Mouse (Mus musculus) midbrain, embryonic 15.5 days (tissue): Measurements from ENCODE around the gene Nupr1. TPM values are rescaled to one million over a fixed set of nuclear protein-coding genes. Genes with fewer than 3 reads are reported as not detected.
"Not testable (repeated sequence)": the region's sequence is repeated elsewhere in the genome, so short reads cannot be mapped to it uniquely, and the experiment has no call there.

Experiments used
- ATAC-seq: fragments of 200-750 bp; cut with Nextera tagmentation; replicated peaks from 2 replicates; pipeline ENCODE4 v1.8.0; 2017; ENCODE audit warnings: moderate TSS enrichment
- H3K27ac ChIP-seq: fragments of 300-500 bp; sonication (generic); 2 replicates; pipeline ENCODE4 v1.5.1; 2015; ENCODE audit warnings: mild to moderate bottlenecking, inconsistent platforms
- H3K27me3 ChIP-seq: fragments of 300-500 bp; sonication (generic); replicated peaks from 2 replicates; pipeline ENCODE4 v1.6.1; 2015; ENCODE audit warnings: inconsistent platforms
- H3K36me3 ChIP-seq: fragments of 300-500 bp; sonication (generic); replicated peaks from 2 replicates; pipeline ENCODE4 v1.6.1; 2015; ENCODE audit warnings: inconsistent platforms
- H3K4me1 ChIP-seq: fragments of 300-500 bp; sonication (generic); 2 replicates; pipeline ENCODE4 v1.6.1; 2015; ENCODE audit warnings: inconsistent platforms
- H3K4me2 ChIP-seq: fragments of 300-500 bp; sonication (generic); 2 replicates; pipeline ENCODE4 v1.6.1; 2015; ENCODE audit warnings: inconsistent platforms, mild to moderate bottlenecking, moderate library complexity
- H3K4me3 ChIP-seq: fragments of 300-500 bp; sonication (generic); 2 replicates; pipeline ENCODE4 v1.5.1; 2015; ENCODE audit warnings: mild to moderate bottlenecking, inconsistent platforms
- H3K9ac ChIP-seq: fragments of 300-500 bp; sonication (generic); 2 replicates; pipeline ENCODE4 v1.6.1; 2015; ENCODE audit warnings: mild to moderate bottlenecking, inconsistent platforms
- H3K9me3 ChIP-seq: fragments of 300-500 bp; sonication (generic); 2 replicates; pipeline ENCODE4 v1.6.1; 2016; ENCODE audit warnings: inconsistent platforms
- WGBS: fragments of 180-500 bp; shearing (Covaris S2); methylation state at CpG from one replicate; pipeline ENCODE4 v1.1.7; 2015; ENCODE audit warnings: mixed read lengths; 5-methylcytosine and 5-hydroxymethylcytosine counted together
- polyA plus RNA-seq: library from polyadenylated mRNA; unstranded; fragments of >200 nt; fragmentation: Nextera tagmentation; extraction: Ambion mirVana; gene quantifications from 2 replicates; pipeline ENCODE4 v1.2.1, GENCODE M21; 2015

Nupr1 gene
- polyA plus RNA-seq, 1 experiment from 2014 or later = 11.5 TPM

- H3K36me3 ChIP-seq = peaks cover 7% of the 10 kb centered on the region
- no peak overlapping the region for H3K9ac ChIP-seq
- WGBS = 87% methylated on average over 3 of the region's 3 CpGs
- H3K9me3 ChIP-seq = no peaks in the 10 kb centered on the region
- H3K4me1 ChIP-seq = no peaks in the 10 kb centered on the region
- no peak overlapping the region for H3K4me3 ChIP-seq
- no peak for ATAC-seq
- H3K27ac ChIP-seq = no peak overlapping the region
- no peaks in the 10 kb centered on the region for H3K27me3 ChIP-seq
- H3K4me2 ChIP-seq = no peak overlapping the region
Measured at GRCm38 (mm10) chr7:126659771-126660170, 29.1 kb upstream of the Nupr1 start.

GRCm38 (mm10) chr7:126657522-126657921 lies 26.9 kb upstream of the Nupr1 start:
- no peaks in the 10 kb centered on the region for H3K36me3 ChIP-seq
- no peak overlapping the region for H3K27ac ChIP-seq
- WGBS = 93% methylated on average over 1 of the region's 1 CpGs
- no peak overlapping the region for H3K9ac ChIP-seq
- H3K27me3 ChIP-seq = no peaks in the 10 kb centered on the region
- ATAC-seq = no peak
- H3K4me1 ChIP-seq = no peaks in the 10 kb centered on the region
- H3K9me3 ChIP-seq = no peaks in the 10 kb centered on the region
- no peak overlapping the region for H3K4me2 ChIP-seq
- no peak overlapping the region for H3K4me3 ChIP-seq

GRCm38 (mm10) chr7:126655695-126656094 lies 25.0 kb upstream of the Nupr1 start:
- peaks cover 2% of the 10 kb centered on the region; the same call in 1 of the 2 replicates for H3K4me1 ChIP-seq
- no peak for ATAC-seq
- no peak overlapping the region for H3K27ac ChIP-seq
- no peak overlapping the region for H3K4me2 ChIP-seq
- WGBS = 91% methylated on average over 3 of the region's 3 CpGs
- H3K4me3 ChIP-seq = no peak overlapping the region
- no peaks in the 10 kb centered on the region for H3K27me3 ChIP-seq
- no peak overlapping the region for H3K9ac ChIP-seq
- H3K9me3 ChIP-seq = no peaks in the 10 kb centered on the region
- H3K36me3 ChIP-seq = no peaks in the 10 kb centered on the region

GRCm38 (mm10) chr7:126653991-126654390 lies 23.3 kb upstream of the Nupr1 start:
- no peaks in the 10 kb centered on the region for H3K36me3 ChIP-seq
- ATAC-seq = no peak
- 93% methylated on average over 2 of the region's 2 CpGs for WGBS

GRCm38 (mm10) chr7:126650852-126651251 lies 20.2 kb upstream of the Nupr1 start:
- Histone ChIP-seq H3K36me3 (no peaks in the 10 kb centered on the region), H3K27me3 (no peaks in the 10 kb centered on the region), H3K27ac (no peak overlapping the region), H3K9me3 (no peaks in the 10 kb centered on the region), H3K4me1 (peaks cover 15% of the 10 kb centered on the region), H3K4me2 (no peak overlapping the region), H3K4me3 (no peak overlapping the region), H3K9ac (no peak overlapping the region)
- WGBS = 81% methylated on average over 2 of the region's 2 CpGs
- ATAC-seq = no peak

More at GRCm38 (mm10) chr7:126653991-126654390, 23.3 kb upstream of the Nupr1 start:
- H3K27ac ChIP-seq = no peak overlapping the region
- no peak overlapping the region for H3K4me2 ChIP-seq
- no peaks in the 10 kb centered on the region for H3K27me3 ChIP-seq
- H3K9ac ChIP-seq = no peak overlapping the region
- H3K4me3 ChIP-seq = no peak overlapping the region
- H3K4me1 ChIP-seq = peaks cover 9% of the 10 kb centered on the region; the same call in 1 of the 2 replicates
- H3K9me3 ChIP-seq = no peaks in the 10 kb centered on the region

- H3K9me3 ChIP-seq = no peaks in the 10 kb centered on the region
- peak within 1 kb of the TSS; percentile 71 for H3K9ac ChIP-seq
- H3K27ac ChIP-seq = peak within 1 kb of the TSS; percentile 95
- H3K27me3 ChIP-seq = no peaks in the 10 kb centered on the region
- peak within 1 kb of the TSS; percentile 58 for H3K4me2 ChIP-seq
- WGBS = 1% methylated on average over 57 of the region's 57 CpGs
- peak within 1 kb of the TSS; percentile 64 for H3K4me3 ChIP-seq
- H3K4me1 ChIP-seq = peaks cover 15% of the 10 kb centered on the region
- ATAC-seq = peak; percentile 98
- no peaks in the 10 kb centered on the region for H3K36me3 ChIP-seq
Measured at GRCm38 (mm10) chr7:126649231-126650051, 18.8 kb upstream of the Nupr1 start, which contains the start of gene Sgf29. TSS of gene Sgf29 (plus strand) at chr7:126649309.

GRCm38 (mm10) chr7:126648486-126648885 lies 17.8 kb upstream of the Nupr1 start:
- H3K9me3 ChIP-seq = no peaks in the 10 kb centered on the region
- ATAC-seq = no peak
- no peaks in the 10 kb centered on the region for H3K36me3 ChIP-seq
- H3K27ac ChIP-seq = peak overlapping the region; percentile 95
- H3K4me3 ChIP-seq = peak overlapping the region; percentile 64
- H3K4me1 ChIP-seq = peaks cover 15% of the 10 kb centered on the region
- H3K27me3 ChIP-seq = no peaks in the 10 kb centered on the region
- peak overlapping the region; percentile 58 for H3K4me2 ChIP-seq
- 80% methylated on average over 4 of the region's 4 CpGs for WGBS
- H3K9ac ChIP-seq = no peak overlapping the region

GRCm38 (mm10) chr7:126645708-126646107 lies 15.0 kb upstream of the Nupr1 start:
- H3K4me2 ChIP-seq = no peak overlapping the region
- ATAC-seq = no peak
- WGBS = 68% methylated on average over 5 of the region's 5 CpGs
- peaks cover 13% of the 10 kb centered on the region; the same call in 1 of the 2 replicates for H3K4me1 ChIP-seq
- no peak overlapping the region for H3K27ac ChIP-seq
- no peaks in the 10 kb centered on the region for H3K9me3 ChIP-seq
- no peak overlapping the region for H3K9ac ChIP-seq
- no peaks in the 10 kb centered on the region for H3K36me3 ChIP-seq
- H3K4me3 ChIP-seq = no peak overlapping the region
- no peaks in the 10 kb centered on the region for H3K27me3 ChIP-seq

GRCm38 (mm10) chr7:126644914-126645313 lies 14.3 kb upstream of the Nupr1 start:
- Histone ChIP-seq H3K4me2 (no peak overlapping the region), H3K27ac (no peak overlapping the region), H3K9ac (no peak overlapping the region), H3K4me3 (no peak overlapping the region), H3K27me3 (no peaks in the 10 kb centered on the region), H3K4me1 (peaks cover 8% of the 10 kb centered on the region; the same call in 1 of the 2 replicates), H3K36me3 (no peaks in the 10 kb centered on the region), H3K9me3 (no peaks in the 10 kb centered on the region)
- no peak for ATAC-seq

GRCm38 (mm10) chr7:126644345-126644744 lies 13.7 kb upstream of the Nupr1 start:
- H3K9ac ChIP-seq = no peak overlapping the region

GRCm38 (mm10) chr7:126643244-126643617 lies 12.6 kb upstream of the Nupr1 start:
- H3K36me3 ChIP-seq, H3K27me3 ChIP-seq, H3K4me3 ChIP-seq, H3K9me3 ChIP-seq, ATAC-seq, H3K9ac ChIP-seq, H3K4me1 ChIP-seq, H3K27ac ChIP-seq, H3K4me2 ChIP-seq: not testable (repeated sequence)
- WGBS = 55% methylated on average over 3 of the region's 3 CpGs

More at GRCm38 (mm10) chr7:126644345-126644744, 13.7 kb upstream of the Nupr1 start:
- Histone ChIP-seq H3K4me1 (peaks cover 7% of the 10 kb centered on the region; the same call in 1 of the 2 replicates), H3K36me3 (no peaks in the 10 kb centered on the region), H3K27ac (no peak overlapping the region), H3K4me3 (no peak overlapping the region), H3K9me3 (no peaks in the 10 kb centered on the region), H3K4me2 (no peak overlapping the region), H3K27me3 (no peaks in the 10 kb centered on the region)
- ATAC-seq = no peak
- 74% methylated on average over 3 of the region's 3 CpGs for WGBS

GRCm38 (mm10) chr7:126642545-126643243 lies 12.0 kb upstream of the Nupr1 start:
- Histone ChIP-seq H3K27me3 (no peaks in the 10 kb centered on the region), H3K4me2 (no peak overlapping the region), H3K9ac (no peak overlapping the region), H3K4me1 (no peaks in the 10 kb centered on the region), H3K36me3 (no peaks in the 10 kb centered on the region), H3K4me3 (no peak overlapping the region), H3K27ac (no peak overlapping the region), H3K9me3 (no peaks in the 10 kb centered on the region)
- 74% methylated on average over 5 of the region's 5 CpGs for WGBS
- ATAC-seq = no peak
